Mouse (Mus musculus): ENCODE data around the gene Id3.

DNA sequence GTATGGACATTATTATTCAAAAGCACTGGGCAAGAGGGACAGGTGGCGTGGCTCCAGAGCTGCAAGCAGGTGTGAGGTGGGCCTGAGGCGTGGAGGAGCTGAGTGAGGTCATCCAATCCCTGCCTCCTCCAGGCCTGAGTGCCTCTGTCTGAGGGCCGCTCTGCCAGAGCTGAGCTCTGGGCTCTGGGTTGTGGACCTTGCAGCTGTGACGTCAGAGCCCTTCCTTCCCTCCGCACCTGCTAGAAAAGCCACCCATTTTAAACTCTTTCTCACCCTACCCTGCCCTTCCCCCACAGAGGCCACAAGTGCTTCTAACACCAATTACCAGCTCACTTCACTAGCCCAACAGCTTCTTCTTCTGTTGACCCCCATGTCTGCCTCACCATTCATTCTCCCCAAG, 31.0 kb upstream of the Id3 start:
- TF ChIP-seq CTCF (IDR thresholded peaks at IDR 0.05; ENCODE audit: borderline replicate concordance, control insufficient read depth, extremely low read depth, insufficient read depth, low read length, poor library complexity) (no peak), POLR2A (IDR thresholded peaks at IDR 0.05; ENCODE audit: control insufficient read depth, extremely low read depth, insufficient read depth, low read length, poor library complexity) (no peak)
